Mouse (Mus musculus) kidney, postnatal 0 days (tissue): ENCODE results near the gene Ap4e1. TPM values are rescaled to one million over a fixed set of nuclear protein-coding genes. Genes with fewer than 3 reads are reported as not detected.
"Not testable (repeated sequence)": the region's sequence is repeated elsewhere in the genome, so short reads cannot be mapped to it uniquely, and the experiment has no call there.

Experiments
- ATAC-seq: fragments of 200-750 bp; cut with Nextera tagmentation; replicated peaks from 2 replicates; pipeline ENCODE4 v1.8.0; 2017; ENCODE audit warnings: low read depth, moderate number of reproducible peaks, moderate TSS enrichment, moderate library complexity; ENCODE audit not compliant: low FRiP score
- DNase-seq: peaks from one replicate; pipeline ENCODE4 v3.0.0-alpha.2; 2016; ENCODE audit warnings: low spot score
- H3K27ac ChIP-seq: fragments of 300-500 bp; sonication (generic); 2 replicates; pipeline ENCODE4 v1.5.1; 2014; ENCODE audit warnings: mild to moderate bottlenecking
- H3K27me3 ChIP-seq: fragments of 300-500 bp; sonication (generic); 2 replicates; pipeline ENCODE4 v1.6.1; 2014; ENCODE audit warnings: low read length, mixed read lengths; ENCODE audit not compliant: insufficient read depth
- H3K36me3 ChIP-seq: fragments of 300-500 bp; sonication (generic); 2 replicates; pipeline ENCODE4 v1.6.1; 2014; ENCODE audit warnings: low read length, mixed read lengths; ENCODE audit not compliant: insufficient read depth
- H3K4me1 ChIP-seq: fragments of 300-500 bp; sonication (generic); replicated peaks from 2 replicates; pipeline ENCODE4 v1.6.1; 2014; ENCODE audit warnings: antibody characterized with exemption, low read length, mixed read lengths; ENCODE audit not compliant: insufficient read depth
- H3K4me2 ChIP-seq: fragments of 300-500 bp; sonication (generic); 2 replicates; pipeline ENCODE4 v1.6.1; 2014; ENCODE audit warnings: mild to moderate bottlenecking, low read length, moderate library complexity, mixed read lengths
- H3K4me3 ChIP-seq: fragments of 300-500 bp; sonication (generic); replicated peaks from 2 replicates; pipeline ENCODE4 v1.5.1; 2014; ENCODE audit warnings: low read depth, low read length
- H3K9ac ChIP-seq: fragments of 300-500 bp; sonication (generic); 2 replicates; pipeline ENCODE4 v1.6.1; 2014; ENCODE audit warnings: low read depth, low read length
- H3K9me3 ChIP-seq: fragments of 300-500 bp; sonication (generic); replicated peaks from 2 replicates; pipeline ENCODE4 v1.6.1; 2016; ENCODE audit warnings: low read length, inconsistent platforms, mixed read lengths
- CTCF ChIP-seq: IDR thresholded peaks from 2 replicates; pipeline ENCODE4 v1.5.1; 2016; ENCODE audit warnings: antibody characterized with exemption, low read depth, mild to moderate bottlenecking, moderate library complexity
- WGBS: fragments of 180-500 bp; shearing (Covaris S2); extraction: QIAGEN DNeasy Blood & Tissue Kit; methylation state at CpG from one replicate; pipeline ENCODE4 v1.1.7; 2014; 5-methylcytosine and 5-hydroxymethylcytosine counted together
- microRNA-seq: library from miRNA; unstranded; fragments of <30 nt; microRNA quantifications from one replicate; pipeline ENCODE4, GENCODE M21; 2016
- polyA plus RNA-seq: library from polyadenylated mRNA; unstranded; fragments of >200 nt; fragmentation: Nextera tagmentation; extraction: Ambion mirVana; gene quantifications from 2 replicates; pipeline ENCODE4 v1.2.1, GENCODE M21; 2015

The Ap4e1 gene
- polyA plus RNA-seq, 1 experiment from 2014 or later: 4.2 TPM

- ATAC-seq (no peak), DNase-seq (no peak)
- Histone ChIP-seq H3K4me1 (no peaks in the 10 kb centered on the region), H3K27ac (peak overlapping the region; percentile 62), H3K9ac (no peak overlapping the region), H3K36me3 (no peaks in the 10 kb centered on the region), H3K4me3 (no peak overlapping the region), H3K4me2 (no peak overlapping the region), H3K27me3 (no peaks in the 10 kb centered on the region), H3K9me3 (no peaks in the 10 kb centered on the region)
- TF ChIP-seq CTCF: no peak
- WGBS: 83% methylated on average over 11 of the region's 11 CpGs
Observed at GRCm38 (mm10) chr2:127080591-127081218, 72.2 kb downstream of the Ap4e1 start.

GRCm38 (mm10) chr2:127086235-127086634 lies 77.7 kb downstream of the Ap4e1 start:
- Histone ChIP-seq H3K9ac (no peak overlapping the region), H3K27me3 (no peaks in the 10 kb centered on the region), H3K27ac (no peak overlapping the region), H3K9me3 (no peaks in the 10 kb centered on the region), H3K4me3 (no peak overlapping the region), H3K36me3 (no peaks in the 10 kb centered on the region), H3K4me1 (no peaks in the 10 kb centered on the region), H3K4me2 (no peak overlapping the region)
- no peak for ATAC-seq
- no peak for DNase-seq
- WGBS: 85% methylated on average over 5 of the region's 5 CpGs
- no peak for TF ChIP-seq CTCF

DNA sequence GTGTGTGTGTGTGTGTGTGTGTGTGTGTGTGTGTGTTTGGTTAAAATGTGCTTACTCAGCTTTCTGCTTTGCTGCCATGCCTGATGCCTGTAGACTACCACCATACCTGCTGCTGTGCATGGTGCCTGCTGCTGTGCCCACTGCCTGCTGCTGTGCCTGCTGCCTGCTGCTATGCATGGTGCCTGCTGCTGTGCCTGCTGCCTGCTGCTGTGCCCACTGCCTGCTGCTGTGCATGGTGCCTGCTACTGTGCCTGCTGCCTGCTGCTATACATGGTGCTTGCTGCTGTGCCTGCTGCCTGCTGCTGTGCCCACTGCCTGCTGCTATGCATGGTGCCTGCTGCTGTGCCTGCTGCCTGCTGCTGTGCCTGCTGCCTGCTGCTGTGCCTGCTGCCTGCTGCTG lies 81.6 kb downstream of the Ap4e1 start:
- H3K4me2 ChIP-seq, ATAC-seq, DNase-seq, H3K4me1 ChIP-seq, H3K27me3 ChIP-seq, H3K9ac ChIP-seq, H3K9me3 ChIP-seq, H3K4me3 ChIP-seq, H3K27ac ChIP-seq, H3K36me3 ChIP-seq: not testable (repeated sequence)

- DNase-seq (no peak), ATAC-seq (0 out of 2 replicates have a peak, but pooled peaks have one; percentile 66)
- WGBS: 70% methylated on average over 8 of the region's 8 CpGs
- H3K4me2 ChIP-seq: no peak overlapping the region
- H3K9me3 ChIP-seq: no peaks in the 10 kb centered on the region
- H3K4me3 ChIP-seq: no peak overlapping the region
- no peak for TF ChIP-seq CTCF
- H3K36me3 ChIP-seq: no peaks in the 10 kb centered on the region
- no peaks in the 10 kb centered on the region for H3K27me3 ChIP-seq
- no peak overlapping the region for H3K27ac ChIP-seq
- H3K9ac ChIP-seq: no peak overlapping the region
- no peaks in the 10 kb centered on the region for H3K4me1 ChIP-seq
Observed at GRCm38 (mm10) chr2:127092000-127092399, 83.5 kb downstream of the Ap4e1 start.

GRCm38 (mm10) chr2:127108986-127109385 lies 100.5 kb downstream of the Ap4e1 start:
- no peak overlapping the region for H3K4me3 ChIP-seq
- no peak overlapping the region for H3K9ac ChIP-seq
- no peak overlapping the region for H3K4me2 ChIP-seq
- no peak for TF ChIP-seq CTCF
- no peaks in the 10 kb centered on the region for H3K27me3 ChIP-seq
- DNase-seq: no peak
- H3K4me1 ChIP-seq: no peaks in the 10 kb centered on the region
- H3K27ac ChIP-seq: no peak overlapping the region
- no peak for ATAC-seq
- peaks cover 49% of the 10 kb centered on the region for H3K36me3 ChIP-seq
- no peaks in the 10 kb centered on the region for H3K9me3 ChIP-seq
- WGBS: 98% methylated on average over 4 of the region's 4 CpGs

Small RNA genes lying within 50 kb of the gene (microRNA-seq; reads per million reads assigned to microRNA genes)
- gene Gm24081: not detected

Other genes starting within 250 kb of the Ap4e1 start
- 2.9 and 3.0 TPM in 2 replicates for gene Usp50, start 225.2 kb upstream of the Ap4e1 start, polyA plus RNA-seq
- 41.2 and 45.9 TPM in 2 replicates for gene Trpm7, start 132.5 kb upstream of the Ap4e1 start, polyA plus RNA-seq
- 42.4 and 47.8 TPM in 2 replicates for gene Sppl2a, start 75.5 kb upstream of the Ap4e1 start, polyA plus RNA-seq
- 76.4 and 83.5 TPM in 2 replicates for gene Blvra, start 61.9 kb downstream of the Ap4e1 start, polyA plus RNA-seq
- gene Ncaph, start 125.2 kb downstream of the Ap4e1 start, polyA plus RNA-seq: 36.7 and 41.9 TPM in 2 replicates
- 26.3 and 29.0 TPM in 2 replicates for gene Itpripl1, start 134.7 kb downstream of the Ap4e1 start, polyA plus RNA-seq
- 2.9 and 3.6 TPM in 2 replicates for gene 1810024B03Rik, start 199.6 kb downstream of the Ap4e1 start, polyA plus RNA-seq
- gene Snrnp200, start 199.7 kb downstream of the Ap4e1 start, polyA plus RNA-seq: 37.0 TPM in 2 replicates
- 67.8 and 70.4 TPM in 2 replicates for gene Ciao1, start 239.1 kb downstream of the Ap4e1 start, polyA plus RNA-seq
- 35.4 and 35.7 TPM in 2 replicates for gene Tmem127, start 239.2 kb downstream of the Ap4e1 start, polyA plus RNA-seq